Mouse (Mus musculus) heart, postnatal 0 days (tissue): ENCODE results near the gene Ankrd7.

Experiments
- CTCF ChIP-seq: IDR thresholded peaks from 2 replicates; pipeline ENCODE4 v1.5.1; 2016; ENCODE audit warnings: antibody characterized with exemption, control low read depth, low read depth
- EP300 ChIP-seq: IDR thresholded peaks from 2 replicates; pipeline ENCODE4 v1.6.1; 2016; ENCODE audit warnings: antibody characterized with exemption, low read depth

GRCm38 (mm10) chr6:18820246-18820645 is 45.9 kb upstream of the Ankrd7 start:
- TF ChIP-seq CTCF (no peak), EP300 (no peak)
